Mouse (Mus musculus): ENCODE data around the gene Nudt17.

DNA sequence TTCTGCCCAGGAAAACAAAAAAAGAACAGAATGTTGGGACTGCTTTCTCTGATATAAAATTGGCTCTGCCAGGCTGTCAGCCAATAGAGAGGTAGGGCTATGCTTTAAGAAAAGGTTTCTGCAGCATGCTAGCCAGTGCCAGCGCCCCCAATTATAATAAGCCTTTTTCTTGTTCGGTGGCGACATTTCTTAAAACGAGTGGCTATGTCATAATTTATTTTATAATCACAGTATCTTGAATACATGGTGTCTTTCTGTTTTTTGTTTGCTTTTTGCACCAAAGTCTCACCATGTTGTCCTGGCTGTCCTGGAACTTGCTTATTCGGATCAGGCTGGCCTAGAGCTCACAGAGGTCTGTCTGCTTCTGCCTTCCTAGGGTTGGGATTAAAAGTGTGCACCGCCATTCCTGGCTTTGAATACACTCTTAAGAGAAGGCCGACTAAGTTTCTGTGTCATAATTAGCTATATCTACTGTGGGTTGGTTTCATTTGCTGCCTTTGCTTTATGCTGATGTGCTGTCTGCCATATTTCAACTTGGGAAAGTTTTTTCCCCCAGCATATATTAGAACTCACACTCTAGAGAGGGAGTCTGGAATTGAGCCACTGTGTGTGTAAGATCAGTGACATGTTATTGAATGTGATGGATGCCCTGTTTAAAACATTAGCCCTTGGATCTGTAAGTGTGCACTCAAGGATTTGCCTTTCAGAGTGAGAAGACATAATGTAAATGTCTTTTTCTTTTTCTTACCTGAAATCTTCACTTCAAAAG, 20.5 kb upstream of the Nudt17 start:
- no peak for TF ChIP-seq TCF3 (IDR thresholded peaks at IDR 0.05; ENCODE audit: insufficient read length, low read depth)
- TF ChIP-seq POLR2A (IDR thresholded peaks at IDR 0.05; ENCODE audit: insufficient read length, low read depth), result no peak
- TF ChIP-seq CEBPB (IDR thresholded peaks at IDR 0.05; ENCODE audit: insufficient read depth, poor library complexity, severe bottlenecking), result no peak
- TF ChIP-seq POLR2AphosphoS2 (IDR thresholded peaks at IDR 0.05; ENCODE audit: insufficient read length, low read depth), result no peak
- no peak for TF ChIP-seq USF1 (IDR thresholded peaks at IDR 0.05; ENCODE audit: low read depth)
- no peak for TF ChIP-seq SRF (IDR thresholded peaks at IDR 0.05; ENCODE audit: control insufficient read depth, insufficient read length, low read depth)
- no peak for TF ChIP-seq REST (IDR thresholded peaks at IDR 0.05; ENCODE audit: insufficient read depth, insufficient read length)
- no peak for TF ChIP-seq MAX (IDR thresholded peaks at IDR 0.05; ENCODE audit: low read depth)
- TF ChIP-seq E2F4 (IDR thresholded peaks at IDR 0.05; ENCODE audit: insufficient read depth), result no peak
- no peak for TF ChIP-seq TCF12 (IDR thresholded peaks at IDR 0.05; ENCODE audit: insufficient read depth, poor library complexity, severe bottlenecking)
- no peak for TF ChIP-seq MYOG (IDR thresholded peaks at IDR 0.05; ENCODE audit: control insufficient read depth in 1 of 3, insufficient read depth in 1 of 3, insufficient read length in 2 of 3, low read depth in 2 of 3)
- no peak for TF ChIP-seq MYOD1 (IDR thresholded peaks at IDR 0.05; ENCODE audit: control insufficient read depth in 1 of 3, insufficient read length in 2 of 3, low read depth in 2 of 3)

Measured in myocyte (in vitro differentiated cells).